Mouse (Mus musculus) CD4-positive helper T cell, adult 2 months (primary cell): Measurements from ENCODE around the gene Hipk2.

Experiments used
- DNase-seq: peaks from one replicate; pipeline ENCODE4 v3.0.0-alpha.2; 2012; ENCODE audit warnings: low read depth, missing footprints, low spot score

Hipk2 gene

GRCm38 (mm10) chr6:38649545-38649944 lies 226.4 kb downstream of the Hipk2 start:
- DNase-seq, result no peak
